Mouse (Mus musculus): ENCODE measurements around the gene Pgm3. TPM values are rescaled to one million over a fixed set of nuclear protein-coding genes. Genes with fewer than 3 reads are reported as not detected.

Pgm3 gene
- 33.0 and 35.0 TPM in 2 replicates for polyA plus RNA-seq (2014; fragmentation: Nextera tagmentation; extraction: Ambion mirVana)

- peak; percentile 95 for DNase-seq (ENCODE audit: low spot score)
- under 1% methylated on average over 50 of the region's 59 CpGs for WGBS
- Histone ChIP-seq H3K4me1 (ENCODE audit: control insufficient read depth, insufficient read depth, low read length) (no peaks in the 10 kb centered on the region), H3K9ac (replicated peaks; ENCODE audit: low read length) (peak within 1 kb of the TSS; percentile 74), H3K4me2 (ENCODE audit: low read depth, low read length) (peak within 1 kb of the TSS; percentile 98), H3K27me3 (ENCODE audit: control insufficient read depth, insufficient read depth, low read length) (no peaks in the 10 kb centered on the region), H3K9me3 (replicated peaks; ENCODE audit: control insufficient read depth, low read length) (no peaks in the 10 kb centered on the region), H3K4me3 (ENCODE audit: low read depth, low read length) (peak within 1 kb of the TSS; percentile 74), H3K36me3 (replicated peaks; ENCODE audit: control insufficient read depth, insufficient read depth, low read depth, low read length) (no peaks in the 10 kb centered on the region; the same call in 1 of the 2 replicates), H3K27ac (replicated peaks; ENCODE audit: low read depth, low read length) (no peak within 1 kb of the TSS)
- peak; percentile 97 for ATAC-seq (replicated peaks; ENCODE audit: insufficient number of reproducible peaks, low FRiP score, low TSS enrichment, low read depth)
Observed at GRCm38 (mm10) chr9:86571540-86572135, at the start of gene Pgm3, which contains the start of gene Rwdd2a. Gene Pgm3, minus strand, starts transcription at chr9:86571842. Gene Rwdd2a, plus strand, starts transcription at chr9:86571991.

- 77% methylated on average over 10 of the region's 10 CpGs for WGBS
- H3K9me3 ChIP-seq (replicated peaks; ENCODE audit: control insufficient read depth, low read length), result no peaks in the 10 kb centered on the region
- no peak overlapping the region for H3K4me3 ChIP-seq (ENCODE audit: low read depth, low read length)
- H3K27ac ChIP-seq (replicated peaks; ENCODE audit: low read depth, low read length), result no peak overlapping the region
- no peaks in the 10 kb centered on the region for H3K4me1 ChIP-seq (ENCODE audit: control insufficient read depth, insufficient read depth, low read length)
- no peak for DNase-seq (ENCODE audit: low spot score)
- peak; percentile 52; the same call in 1 of the 2 replicates for ATAC-seq (replicated peaks; ENCODE audit: insufficient number of reproducible peaks, low FRiP score, low TSS enrichment, low read depth)
- H3K4me2 ChIP-seq (ENCODE audit: low read depth, low read length), result no peak overlapping the region
- no peaks in the 10 kb centered on the region for H3K36me3 ChIP-seq (replicated peaks; ENCODE audit: control insufficient read depth, insufficient read depth, low read depth, low read length)
- no peak overlapping the region for H3K9ac ChIP-seq (replicated peaks; ENCODE audit: low read length)
- H3K27me3 ChIP-seq (ENCODE audit: control insufficient read depth, insufficient read depth, low read length), result no peaks in the 10 kb centered on the region
Observed at GRCm38 (mm10) chr9:86619341-86620139, 47.9 kb upstream of the Pgm3 start.

- Histone ChIP-seq H3K36me3 (replicated peaks; ENCODE audit: control insufficient read depth, insufficient read depth, low read depth, low read length) (no peaks in the 10 kb centered on the region), H3K27ac (replicated peaks; ENCODE audit: low read depth, low read length) (no peak overlapping the region), H3K4me2 (ENCODE audit: low read depth, low read length) (no peak overlapping the region), H3K27me3 (ENCODE audit: control insufficient read depth, insufficient read depth, low read length) (no peaks in the 10 kb centered on the region), H3K4me1 (ENCODE audit: control insufficient read depth, insufficient read depth, low read length) (no peaks in the 10 kb centered on the region), H3K9me3 (replicated peaks; ENCODE audit: control insufficient read depth, low read length) (no peaks in the 10 kb centered on the region), H3K4me3 (ENCODE audit: low read depth, low read length) (no peak overlapping the region), H3K9ac (replicated peaks; ENCODE audit: low read length) (no peak overlapping the region)
- 82% methylated on average over 7 of the region's 7 CpGs for WGBS
- DNase-seq (ENCODE audit: low spot score), result no peak
- ATAC-seq (replicated peaks; ENCODE audit: insufficient number of reproducible peaks, low FRiP score, low TSS enrichment, low read depth), result no peak
Observed at GRCm38 (mm10) chr9:86617837-86618492, 46.3 kb upstream of the Pgm3 start.

GRCm38 (mm10) chr9:86615765-86616164, 44.1 kb upstream of the Pgm3 start:
- H3K27me3 ChIP-seq (ENCODE audit: control insufficient read depth, insufficient read depth, low read length), result no peaks in the 10 kb centered on the region
- H3K9ac ChIP-seq (replicated peaks; ENCODE audit: low read length), result no peak overlapping the region
- H3K36me3 ChIP-seq (replicated peaks; ENCODE audit: control insufficient read depth, insufficient read depth, low read depth, low read length), result no peaks in the 10 kb centered on the region
- no peaks in the 10 kb centered on the region for H3K9me3 ChIP-seq (replicated peaks; ENCODE audit: control insufficient read depth, low read length)
- 84% methylated on average over 1 of the region's 1 CpGs for WGBS
- DNase-seq (ENCODE audit: low spot score) (no peak), ATAC-seq (replicated peaks; ENCODE audit: insufficient number of reproducible peaks, low FRiP score, low TSS enrichment, low read depth) (no peak)
- H3K4me1 ChIP-seq (ENCODE audit: control insufficient read depth, insufficient read depth, low read length), result no peaks in the 10 kb centered on the region
- no peak overlapping the region for H3K27ac ChIP-seq (replicated peaks; ENCODE audit: low read depth, low read length)
- no peak overlapping the region for H3K4me2 ChIP-seq (ENCODE audit: low read depth, low read length)
- no peak overlapping the region for H3K4me3 ChIP-seq (ENCODE audit: low read depth, low read length)

- Histone ChIP-seq H3K9ac (replicated peaks; ENCODE audit: low read length) (no peak overlapping the region), H3K27ac (replicated peaks; ENCODE audit: low read depth, low read length) (no peak overlapping the region), H3K9me3 (replicated peaks; ENCODE audit: control insufficient read depth, low read length) (no peaks in the 10 kb centered on the region), H3K27me3 (ENCODE audit: control insufficient read depth, insufficient read depth, low read length) (no peaks in the 10 kb centered on the region), H3K4me3 (ENCODE audit: low read depth, low read length) (no peak overlapping the region), H3K4me2 (ENCODE audit: low read depth, low read length) (no peak overlapping the region), H3K4me1 (ENCODE audit: control insufficient read depth, insufficient read depth, low read length) (no peaks in the 10 kb centered on the region), H3K36me3 (replicated peaks; ENCODE audit: control insufficient read depth, insufficient read depth, low read depth, low read length) (no peaks in the 10 kb centered on the region)
- DNase-seq (ENCODE audit: low spot score) (no peak), ATAC-seq (replicated peaks; ENCODE audit: insufficient number of reproducible peaks, low FRiP score, low TSS enrichment, low read depth) (no peak)
- 91% methylated on average over 4 of the region's 4 CpGs for WGBS
Observed at GRCm38 (mm10) chr9:86612091-86612490, 40.4 kb upstream of the Pgm3 start.

- 89% methylated on average over 6 of the region's 6 CpGs for WGBS
- no peak overlapping the region for H3K4me3 ChIP-seq (ENCODE audit: low read depth, low read length)
Observed at GRCm38 (mm10) chr9:86605776-86606175, 34.1 kb upstream of the Pgm3 start.

GRCm38 (mm10) chr9:86599723-86600303, 28.2 kb upstream of the Pgm3 start:
- no peaks in the 10 kb centered on the region for H3K9me3 ChIP-seq (replicated peaks; ENCODE audit: control insufficient read depth, low read length)
- H3K4me1 ChIP-seq (ENCODE audit: control insufficient read depth, insufficient read depth, low read length), result no peaks in the 10 kb centered on the region
- H3K4me2 ChIP-seq (ENCODE audit: low read depth, low read length), result no peak overlapping the region
- H3K27me3 ChIP-seq (ENCODE audit: control insufficient read depth, insufficient read depth, low read length), result no peaks in the 10 kb centered on the region
- no peaks in the 10 kb centered on the region for H3K36me3 ChIP-seq (replicated peaks; ENCODE audit: control insufficient read depth, insufficient read depth, low read depth, low read length)
- H3K9ac ChIP-seq (replicated peaks; ENCODE audit: low read length), result no peak overlapping the region
- H3K27ac ChIP-seq (replicated peaks; ENCODE audit: low read depth, low read length), result no peak overlapping the region
- DNase-seq (ENCODE audit: low spot score) (peak; percentile 13), ATAC-seq (replicated peaks; ENCODE audit: insufficient number of reproducible peaks, low FRiP score, low TSS enrichment, low read depth) (no peak)
- WGBS, result 48% methylated on average over 8 of the region's 8 CpGs
- no peak overlapping the region for H3K4me3 ChIP-seq (ENCODE audit: low read depth, low read length)

More at GRCm38 (mm10) chr9:86605776-86606175, 34.1 kb upstream of the Pgm3 start:
- H3K9ac ChIP-seq (replicated peaks; ENCODE audit: low read length), result no peak overlapping the region
- H3K36me3 ChIP-seq (replicated peaks; ENCODE audit: control insufficient read depth, insufficient read depth, low read depth, low read length), result no peaks in the 10 kb centered on the region
- ATAC-seq (replicated peaks; ENCODE audit: insufficient number of reproducible peaks, low FRiP score, low TSS enrichment, low read depth), result no peak
- H3K4me2 ChIP-seq (ENCODE audit: low read depth, low read length), result no peak overlapping the region
- H3K9me3 ChIP-seq (replicated peaks; ENCODE audit: control insufficient read depth, low read length), result no peaks in the 10 kb centered on the region
- H3K27ac ChIP-seq (replicated peaks; ENCODE audit: low read depth, low read length), result no peak overlapping the region
- H3K27me3 ChIP-seq (ENCODE audit: control insufficient read depth, insufficient read depth, low read length), result no peaks in the 10 kb centered on the region
- H3K4me1 ChIP-seq (ENCODE audit: control insufficient read depth, insufficient read depth, low read length), result no peaks in the 10 kb centered on the region
- DNase-seq (ENCODE audit: low spot score), result no peak

Data from embryonic facial prominence, embryonic 11.5 days (tissue).